In the genomic region with DNA sequence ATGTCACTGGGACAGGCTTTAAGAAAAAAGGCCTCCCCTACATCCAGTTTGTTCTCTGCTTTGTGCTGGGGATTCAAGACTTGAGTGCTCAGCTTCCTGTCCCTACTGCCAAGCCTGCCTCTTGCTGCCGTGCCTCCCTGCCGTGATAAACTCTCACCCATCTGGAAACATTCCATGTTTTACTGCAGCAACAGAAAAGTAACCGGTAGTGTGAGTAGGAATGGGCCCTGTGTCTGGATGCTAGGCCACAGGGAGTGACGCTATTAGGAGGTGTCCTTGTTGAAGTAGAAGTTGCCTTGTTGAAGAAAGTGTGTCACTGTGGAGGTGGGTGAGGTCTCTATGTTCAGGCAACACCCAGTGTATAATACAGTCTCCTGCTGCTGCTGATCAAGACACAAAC, we compare ENCODE assay signal across 7 mouse cellular contexts. TPM values are rescaled to one million over a fixed set of nuclear protein-coding genes. Genes with fewer than 3 reads are reported as not detected.
DNase-seq lines count a peak whose midpoint lies in the region; ATAC-seq and TF ChIP-seq lines count a peak whose summit lies in the region.

No protein-coding gene starts in this region.

- WGBS in midbrain, embryonic 10.5 days: 67% methylated on average over 4 of the region's 4 CpGs
- 63% methylated on average over 4 of the region's 4 CpGs for WGBS in midbrain, embryonic 11.5 days
- 65% methylated on average over 4 of the region's 4 CpGs for WGBS in thymus, adult 2 months

- H3K27ac ChIP-seq in midbrain, embryonic 10.5 days (replicated peaks): 0 out of 2 replicates have a peak overlapping the region, but pooled peaks have one; percentile 23
- no peak overlapping the region for H3K27ac ChIP-seq in midbrain, embryonic 11.5 days (ENCODE audit: low read depth, low read length)
- no peak overlapping the region for H3K27ac ChIP-seq in thymus, adult 2 months (ENCODE audit: control insufficient read depth, insufficient read depth, low read length)

- no peaks in the 10 kb centered on the region for H3K27me3 ChIP-seq in midbrain, embryonic 10.5 days (ENCODE audit: low read depth, poor library complexity, severe bottlenecking)
- no peaks in the 10 kb centered on the region for H3K27me3 ChIP-seq in midbrain, embryonic 11.5 days (ENCODE audit: control insufficient read depth, insufficient read depth, low read length)
- H3K27me3 ChIP-seq in thymus, adult 2 months (ENCODE audit: control insufficient read depth, insufficient read depth, low read length): no peaks in the 10 kb centered on the region

- intact Hi-C loops in heart, postnatal 10 days (cut with DNase I): loop anchor here (2.0 kb wide), 1 partner anchor 15 kb away; no protein-coding TSS in a partner anchor

- no peak for TF ChIP-seq CTCF in thymus, adult 2 months (IDR thresholded peaks at IDR 0.05; ENCODE audit: borderline replicate concordance, control insufficient read depth, extremely low read depth, insufficient read depth, low read length, poor library complexity)

- H3K9me3 ChIP-seq in midbrain, embryonic 10.5 days (replicated peaks): no peaks in the 10 kb centered on the region
- H3K9me3 ChIP-seq in midbrain, embryonic 11.5 days (ENCODE audit: control insufficient read depth, low read length): no peaks in the 10 kb centered on the region

- no peak for TF ChIP-seq POLR2A in thymus, adult 2 months (IDR thresholded peaks at IDR 0.05; ENCODE audit: control insufficient read depth, extremely low read depth, insufficient read depth, low read length, poor library complexity)

- H3K4me3 ChIP-seq in midbrain, embryonic 10.5 days: no peak overlapping the region
- no peak overlapping the region for H3K4me3 ChIP-seq in midbrain, embryonic 11.5 days (ENCODE audit: low read depth, low read length)
- no peak overlapping the region for H3K4me3 ChIP-seq in thymus, adult 2 months (ENCODE audit: control insufficient read depth, insufficient read depth, low read length)

- H3K36me3 ChIP-seq in midbrain, embryonic 10.5 days: peaks cover 66% of the 10 kb centered on the region
- H3K36me3 ChIP-seq in midbrain, embryonic 11.5 days (ENCODE audit: control insufficient read depth, insufficient read depth, low read length): peaks cover 5% of the 10 kb centered on the region
- peaks cover 9% of the 10 kb centered on the region for H3K36me3 ChIP-seq in thymus, adult 2 months (ENCODE audit: control insufficient read depth, insufficient read depth, low read length)

- DNase-seq in midbrain, embryonic 10.5 days (ENCODE audit: low spot score): no peak
- no peak for DNase-seq in midbrain, embryonic 11.5 days (ENCODE audit: low spot score, missing footprints)
- peak; percentile 28 to 45 for DNase-seq in cerebellum, postnatal 36 days
- DNase-seq in heart, postnatal 10 days: peak; percentile 64 to 65
- DNase-seq in lung, postnatal 14 days: peak; percentile 7
- no peak for DNase-seq in thymus, adult 2 months
- no peak for DNase-seq in spleen, adult 18-20 months

- H3K4me2 ChIP-seq in midbrain, embryonic 11.5 days: no peak overlapping the region

- no peak for ATAC-seq in midbrain, embryonic 11.5 days (ENCODE audit: low FRiP score)

- H3K4me1 ChIP-seq in midbrain, embryonic 10.5 days: peaks cover 7% of the 10 kb centered on the region
- H3K4me1 ChIP-seq in midbrain, embryonic 11.5 days (ENCODE audit: control insufficient read depth, insufficient read depth, low read length): no peaks in the 10 kb centered on the region
- H3K4me1 ChIP-seq in thymus, adult 2 months (replicated peaks; ENCODE audit: control insufficient read depth, insufficient read depth, low read length): no peaks in the 10 kb centered on the region

- H3K9ac ChIP-seq in midbrain, embryonic 11.5 days (ENCODE audit: low read length): no peak overlapping the region

RNA-seq across cellular contexts. Expression of gene Camsap2, which starts 20.0 kb away (rescaled TPM):
- 11.1 and 14.4 TPM in 2 replicates for polyA plus RNA-seq in midbrain, embryonic 10.5 days (2016; fragmentation: Nextera tagmentation; extraction: Ambion mirVana)
- polyA plus RNA-seq in midbrain, embryonic 11.5 days (2014; fragmentation: Nextera tagmentation; extraction: Ambion mirVana): 32.7 and 35.3 TPM in 2 replicates
- 10 to 100 TPM; 32.5 to 33.9 TPM for total RNA-seq in heart, postnatal 10 days (2021)
- polyA plus RNA-seq in thymus, adult 2 months (2012; rRNA removed): 7.3 and 13.4 TPM in 2 replicates

Comparison
In these comparisons a context has a peak if more than half of its experiments do, and no peak if none do; other contexts are left out.
1. DNase-seq: peak in cerebellum, postnatal 36 days (2 of 2), heart, postnatal 10 days (2 of 2) and lung, postnatal 14 days (single experiment); none in midbrain, embryonic 10.5 days (single experiment), midbrain, embryonic 11.5 days (single experiment), thymus, adult 2 months (single experiment) and spleen, adult 18-20 months (0 of 2).